Mouse (Mus musculus): ENCODE data around the gene Speer4b.
"Not testable (repeated sequence)": the region's sequence is repeated elsewhere in the genome, so short reads cannot be mapped to it uniquely, and the experiment has no call there.

Speer4b gene

DNA sequence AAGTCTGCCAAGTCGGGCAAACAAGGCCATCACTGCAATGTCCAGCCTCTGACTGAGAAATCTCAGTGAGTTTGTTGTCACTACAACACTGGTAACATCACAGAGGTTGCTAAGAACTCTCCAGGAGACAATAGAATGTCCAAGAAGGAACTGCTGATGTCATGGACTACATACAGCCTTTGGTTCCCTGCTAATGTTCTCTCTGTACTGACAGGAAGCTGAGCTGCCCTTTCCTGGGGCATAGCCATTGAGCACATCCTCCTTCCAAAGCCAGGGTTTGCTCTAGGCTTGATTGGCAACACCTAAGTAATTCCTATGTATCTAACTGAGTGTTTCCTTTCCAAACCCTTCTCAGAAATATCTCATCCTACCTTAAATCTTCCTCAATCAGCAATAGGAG is at the start of gene Speer4b:
Gene Speer4b, minus strand, starts transcription at position 101 of the 400 bp plus-strand sequence.
- DNase-seq (ENCODE audit: low spot score) = not testable (repeated sequence)

DNA sequence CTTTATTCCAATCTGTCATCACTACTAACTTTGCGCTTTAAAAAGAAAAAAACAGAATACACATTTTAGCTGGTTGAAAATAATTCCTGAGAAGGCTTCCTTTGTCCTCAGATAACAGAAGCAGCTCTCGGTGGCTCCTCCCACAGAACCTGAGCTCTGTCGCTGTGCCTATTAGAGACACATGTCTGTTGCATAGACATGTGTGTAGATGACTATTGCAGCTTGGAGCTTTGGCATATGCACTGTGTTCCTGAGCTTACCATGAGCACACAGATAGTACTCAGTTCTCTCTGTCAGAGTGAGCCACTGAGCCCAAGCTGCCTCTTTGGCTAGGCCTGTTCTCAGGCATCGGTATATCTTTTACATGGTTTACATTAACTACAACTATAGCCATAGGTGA is 48.1 kb upstream of the Speer4b start:
- DNase-seq (ENCODE audit: low spot score) = no peak

- DNase-seq (ENCODE audit: low spot score) = no peak
Measured at GRCm38 (mm10) chr5:27544816-27545270, 43.6 kb upstream of the Speer4b start.

DNA sequence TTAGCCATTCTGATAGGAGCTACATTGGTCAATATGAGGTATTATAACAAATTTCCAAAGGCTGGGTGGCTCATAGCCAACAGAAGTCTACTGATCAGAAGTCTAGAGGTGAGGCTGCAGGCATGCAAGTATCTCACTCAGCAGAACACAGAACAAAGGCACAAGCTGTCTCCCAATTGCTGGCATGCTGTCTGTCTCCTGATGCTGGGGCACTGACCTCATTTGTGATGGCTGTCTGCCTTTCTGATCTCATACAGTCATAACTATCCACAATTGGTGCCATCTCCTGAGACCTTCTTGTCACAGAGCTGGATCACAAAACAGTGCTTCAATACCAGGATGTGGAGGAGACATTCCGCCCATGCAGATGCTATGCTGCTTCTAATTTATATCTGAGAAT is 25.7 kb upstream of the Speer4b start:
- no peak for DNase-seq (ENCODE audit: low spot score)

DNA sequence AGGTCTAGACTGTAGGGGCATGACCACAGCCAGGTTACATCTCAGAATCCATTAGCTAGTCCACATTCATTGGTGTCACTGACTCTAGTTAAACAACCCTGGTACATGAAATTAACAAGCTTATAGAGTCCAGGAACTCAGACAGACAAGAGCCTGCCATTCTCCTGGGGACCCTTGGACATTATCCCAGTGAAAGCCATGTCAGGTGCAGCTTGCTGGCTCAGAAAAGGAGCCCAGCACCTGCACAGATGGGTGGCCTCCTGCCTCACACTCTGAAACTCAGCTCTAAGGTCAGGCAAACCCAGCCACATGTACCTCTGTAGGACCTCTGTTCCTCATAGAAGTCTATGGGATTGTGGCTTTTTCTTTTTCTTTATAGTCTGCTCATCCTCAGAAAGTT is 17.5 kb upstream of the Speer4b start:
- no peak for DNase-seq (ENCODE audit: low spot score)

DNA sequence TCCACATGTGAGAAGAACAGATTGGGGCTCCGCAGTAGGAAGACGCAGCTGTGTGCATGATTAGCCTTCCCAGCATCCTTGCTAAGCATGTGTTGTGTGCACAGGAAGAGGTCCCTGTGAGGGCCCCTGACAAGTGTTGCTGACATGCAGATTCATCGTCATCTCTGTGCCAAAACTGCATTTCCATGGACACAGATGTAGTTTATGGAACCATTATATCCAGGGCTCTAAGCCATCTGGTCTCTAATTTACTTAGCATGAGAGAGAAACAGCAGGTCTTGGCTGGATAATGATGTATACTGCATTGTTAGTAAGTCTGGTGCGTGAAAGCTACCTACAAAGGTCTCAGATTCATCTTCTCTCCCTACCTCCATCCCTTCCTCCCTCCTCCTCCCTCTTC is 10.3 kb downstream of the Speer4b start:
- no peak for DNase-seq (ENCODE audit: low spot score)

DNA sequence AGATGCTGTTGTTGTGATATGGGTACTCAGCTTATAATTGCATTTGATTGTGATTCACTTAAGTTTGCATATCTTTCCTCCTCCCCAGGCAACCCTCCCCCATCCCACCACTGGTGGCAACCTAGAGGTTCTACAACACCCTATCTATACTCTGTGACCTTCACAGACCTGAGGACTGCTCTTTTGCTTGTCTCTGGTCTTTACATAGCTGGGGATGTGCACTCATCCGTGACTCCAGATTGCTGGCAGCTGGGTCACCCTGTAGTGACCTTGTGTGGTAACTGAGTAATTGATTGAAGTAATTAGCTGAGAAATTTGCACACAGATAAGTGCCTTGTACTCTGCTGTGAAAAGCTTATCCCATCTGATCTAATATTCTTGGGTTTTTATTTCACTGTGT is 15.1 kb downstream of the Speer4b start:
- DNase-seq (ENCODE audit: low spot score) = no peak

GRCm38 (mm10) chr5:27481706-27482105 is 19.5 kb downstream of the Speer4b start:
- no peak for DNase-seq (ENCODE audit: low spot score)

DNA sequence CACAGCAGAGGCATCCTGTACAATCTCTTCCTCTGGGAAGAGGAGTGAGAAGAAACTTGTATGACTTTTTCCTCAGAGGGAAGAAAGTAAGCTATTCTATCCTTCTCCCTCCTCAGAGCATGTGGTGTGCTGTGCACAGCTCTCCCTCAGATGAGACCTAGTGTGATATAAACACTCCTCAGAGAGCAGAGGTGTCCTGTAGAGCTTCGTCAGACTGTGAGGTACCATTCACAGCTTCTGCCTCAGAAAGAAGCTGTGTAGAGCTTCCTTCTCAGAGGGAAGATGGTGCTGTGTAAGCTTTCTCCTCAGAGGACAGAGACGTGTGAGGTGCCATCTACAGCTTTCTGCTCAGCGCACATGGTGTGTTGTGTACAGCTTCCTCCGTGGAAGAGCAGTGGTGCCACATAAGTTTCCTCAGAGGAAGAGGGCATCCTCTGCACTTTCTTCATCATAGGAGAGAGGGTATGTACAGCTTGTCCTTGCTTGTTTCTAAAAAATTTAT is 26.2 kb downstream of the Speer4b start:
- DNase-seq (ENCODE audit: low spot score) = no peak

DNA sequence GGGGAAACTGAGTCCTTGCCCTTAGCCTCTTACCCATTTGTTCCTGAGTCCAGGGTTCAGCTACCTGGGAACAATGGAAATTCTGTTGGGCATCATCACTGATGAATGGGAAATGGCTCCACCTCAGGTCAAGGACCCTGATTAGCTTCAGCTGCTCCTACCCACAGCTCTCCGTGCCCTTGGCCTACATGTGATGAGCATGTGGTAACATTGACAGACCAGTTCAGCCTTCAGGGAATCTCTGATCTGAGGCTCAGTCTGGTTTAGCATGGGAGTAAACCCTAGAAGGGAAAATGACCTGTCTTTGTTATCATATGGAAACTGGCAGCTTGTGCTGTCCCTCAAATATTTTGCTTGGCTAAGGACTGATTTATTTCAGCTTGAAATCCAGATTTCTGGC is 43.6 kb downstream of the Speer4b start:
- DNase-seq (ENCODE audit: low spot score) = no peak

DNA sequence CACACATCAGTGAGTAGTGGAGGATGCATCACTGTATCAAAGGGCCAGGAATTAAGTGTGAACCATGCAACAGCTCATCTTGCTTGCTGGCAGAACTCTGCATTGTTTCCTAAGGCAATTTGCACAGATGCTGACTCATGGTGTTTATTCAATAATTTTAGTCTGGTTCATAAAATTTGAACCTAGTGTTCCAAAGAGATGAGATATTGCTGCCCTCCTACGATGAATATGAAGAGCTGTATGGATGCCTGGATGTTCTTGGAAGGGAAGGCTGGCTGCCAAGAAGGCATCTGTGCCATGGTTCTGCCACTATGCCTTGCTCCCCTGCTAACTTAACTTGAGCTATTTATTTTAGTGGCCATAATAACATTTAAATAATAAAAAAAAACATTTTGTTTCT is 44.3 kb downstream of the Speer4b start:
- DNase-seq (ENCODE audit: low spot score) = no peak

- no peak for DNase-seq (ENCODE audit: low spot score)
Measured at GRCm38 (mm10) chr5:27454386-27454785, 46.9 kb downstream of the Speer4b start.

- no peak for DNase-seq (ENCODE audit: low spot score)
Measured at GRCm38 (mm10) chr5:27453201-27453845, 47.9 kb downstream of the Speer4b start.

Measured in spleen, adult 12 weeks (tissue).